Mouse (Mus musculus) skeletal muscle tissue, adult 2 months (tissue): Measurements from ENCODE around the gene Slc16a4.
"Not testable (repeated sequence)": the region's sequence is repeated elsewhere in the genome, so short reads cannot be mapped to it uniquely, and the experiment has no call there.

ENCODE experiments used
- DNase-seq: peaks from one replicate; pipeline ENCODE4 v3.0.0-alpha.2; 2012; ENCODE audit warnings: low read depth, low spot score

Slc16a4 gene

DNA sequence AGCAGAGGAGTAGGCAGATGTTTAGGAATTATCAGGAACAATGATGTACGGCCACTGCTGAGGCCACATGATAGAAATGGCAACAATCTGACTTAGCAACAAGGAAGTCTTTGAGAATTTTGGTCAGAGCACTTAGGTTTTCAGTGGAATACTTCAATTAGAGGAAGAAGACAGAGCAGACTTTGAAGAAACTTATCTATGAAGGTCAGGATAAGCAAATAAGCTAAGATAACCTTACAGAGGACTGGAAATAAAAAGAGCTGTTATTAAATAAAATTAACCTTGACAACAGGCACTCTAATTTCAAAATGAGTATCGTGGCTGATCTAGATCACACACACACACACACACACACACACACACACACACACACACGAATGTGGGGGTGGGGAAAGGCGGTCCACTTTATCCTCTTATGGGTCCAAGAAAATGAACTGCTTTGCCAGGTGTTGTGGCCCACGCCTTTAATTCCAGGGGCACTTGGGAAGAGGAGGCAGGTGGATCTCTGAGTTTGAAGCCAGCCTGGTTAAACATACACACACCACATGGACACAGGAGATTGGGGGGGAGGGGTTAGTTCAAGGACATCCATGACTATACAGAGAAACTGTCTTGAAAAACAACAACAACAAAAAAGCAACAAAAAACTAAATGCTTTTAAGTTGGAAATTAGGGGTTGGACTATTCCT, 4.8 kb downstream of the Slc16a4 start:
- DNase-seq, result no peak

DNA sequence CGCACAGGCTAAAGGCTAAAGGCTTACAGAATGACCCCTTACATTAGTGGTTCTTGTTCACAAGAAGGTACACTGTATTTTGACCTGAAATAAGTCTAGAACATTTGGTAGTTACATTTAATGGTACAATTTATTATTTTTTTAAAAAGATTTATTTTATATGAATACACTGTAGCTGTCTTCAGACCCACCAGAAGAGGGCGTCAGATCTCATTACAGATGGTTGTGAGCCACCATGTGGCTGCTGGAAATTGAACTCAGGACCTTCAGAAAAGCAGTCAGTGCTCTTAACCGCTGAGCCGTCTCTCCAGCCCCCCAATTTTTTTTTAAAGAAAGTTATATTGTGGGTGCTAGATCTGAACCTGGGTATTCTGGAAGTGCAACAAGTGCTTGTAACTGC, 5.9 kb downstream of the Slc16a4 start:
- DNase-seq, result not testable (repeated sequence)

DNA sequence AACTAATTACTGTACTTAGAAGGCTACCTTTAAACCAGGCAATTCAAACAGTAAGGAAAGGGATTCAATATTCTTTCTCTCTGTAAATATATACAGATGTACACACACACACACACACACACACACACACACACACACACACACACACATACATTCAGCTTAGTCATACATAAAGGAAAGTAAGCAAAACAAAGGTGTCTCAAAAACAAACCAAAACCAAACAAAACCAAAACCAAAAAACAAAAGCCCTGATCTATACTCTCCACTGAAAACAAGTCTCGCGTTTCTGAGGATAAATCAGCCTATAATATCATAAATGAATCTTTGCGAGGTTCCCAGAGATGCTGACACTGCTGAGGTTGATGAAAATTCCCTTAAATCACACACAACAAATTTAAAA, 26.3 kb downstream of the Slc16a4 start:
- no peak for DNase-seq

DNA sequence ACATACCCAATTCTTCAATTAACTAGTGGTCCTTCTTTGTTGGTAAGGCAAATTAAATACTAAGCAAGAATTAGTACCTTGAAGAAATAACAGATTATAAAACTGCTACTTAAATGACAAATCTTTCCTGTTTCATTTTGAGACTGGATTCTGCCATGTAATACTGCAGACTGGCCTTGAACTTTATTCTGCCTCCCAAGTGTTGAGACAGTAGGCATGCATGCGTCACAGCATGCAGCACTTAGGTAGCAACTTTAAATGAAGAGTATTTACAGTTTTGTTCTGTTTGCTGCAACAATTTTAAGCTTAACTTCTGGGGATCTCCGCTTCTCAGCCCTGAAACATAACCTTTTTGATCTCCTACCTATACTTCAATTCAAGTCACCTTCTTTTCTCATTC, 30.1 kb downstream of the Slc16a4 start:
- DNase-seq, result no peak

DNA sequence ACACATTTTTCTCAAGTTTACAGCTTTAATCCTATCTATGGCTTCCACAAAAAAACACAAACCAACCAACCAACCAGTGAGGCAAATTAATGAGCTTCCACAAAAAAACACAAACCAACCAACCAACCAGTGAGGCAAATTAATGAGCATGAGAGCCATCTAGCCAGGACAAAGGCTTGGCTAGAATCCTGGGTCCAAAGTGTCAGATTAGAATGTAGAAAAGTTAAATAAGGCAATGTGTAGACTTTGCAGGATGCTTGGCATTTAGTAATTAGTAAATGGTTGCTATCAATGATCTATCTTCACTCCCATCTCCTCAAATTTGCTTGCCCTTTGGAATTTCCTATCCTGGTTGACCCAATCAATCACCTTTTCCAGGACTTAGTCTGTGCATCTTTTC, 30.7 kb downstream of the Slc16a4 start:
- no peak for DNase-seq

DNA sequence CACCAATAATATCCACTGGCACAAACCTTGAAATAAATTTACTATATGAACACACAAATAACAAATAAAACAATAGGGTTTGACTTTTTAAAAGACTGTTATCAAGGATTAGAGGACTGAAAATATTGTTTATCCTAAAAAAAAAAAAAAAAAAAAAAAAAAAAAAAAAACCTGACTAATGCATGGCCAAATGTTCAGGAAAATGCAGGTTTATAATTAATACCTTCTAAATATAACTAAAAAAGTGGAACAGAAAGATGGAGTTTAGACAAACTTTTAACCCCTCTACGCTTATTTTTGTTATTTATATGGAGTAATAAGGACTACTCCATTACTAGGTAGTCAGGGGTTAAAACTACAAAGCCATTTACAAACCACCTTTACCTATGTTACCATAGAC, 35.4 kb downstream of the Slc16a4 start:
- no peak for DNase-seq

DNA sequence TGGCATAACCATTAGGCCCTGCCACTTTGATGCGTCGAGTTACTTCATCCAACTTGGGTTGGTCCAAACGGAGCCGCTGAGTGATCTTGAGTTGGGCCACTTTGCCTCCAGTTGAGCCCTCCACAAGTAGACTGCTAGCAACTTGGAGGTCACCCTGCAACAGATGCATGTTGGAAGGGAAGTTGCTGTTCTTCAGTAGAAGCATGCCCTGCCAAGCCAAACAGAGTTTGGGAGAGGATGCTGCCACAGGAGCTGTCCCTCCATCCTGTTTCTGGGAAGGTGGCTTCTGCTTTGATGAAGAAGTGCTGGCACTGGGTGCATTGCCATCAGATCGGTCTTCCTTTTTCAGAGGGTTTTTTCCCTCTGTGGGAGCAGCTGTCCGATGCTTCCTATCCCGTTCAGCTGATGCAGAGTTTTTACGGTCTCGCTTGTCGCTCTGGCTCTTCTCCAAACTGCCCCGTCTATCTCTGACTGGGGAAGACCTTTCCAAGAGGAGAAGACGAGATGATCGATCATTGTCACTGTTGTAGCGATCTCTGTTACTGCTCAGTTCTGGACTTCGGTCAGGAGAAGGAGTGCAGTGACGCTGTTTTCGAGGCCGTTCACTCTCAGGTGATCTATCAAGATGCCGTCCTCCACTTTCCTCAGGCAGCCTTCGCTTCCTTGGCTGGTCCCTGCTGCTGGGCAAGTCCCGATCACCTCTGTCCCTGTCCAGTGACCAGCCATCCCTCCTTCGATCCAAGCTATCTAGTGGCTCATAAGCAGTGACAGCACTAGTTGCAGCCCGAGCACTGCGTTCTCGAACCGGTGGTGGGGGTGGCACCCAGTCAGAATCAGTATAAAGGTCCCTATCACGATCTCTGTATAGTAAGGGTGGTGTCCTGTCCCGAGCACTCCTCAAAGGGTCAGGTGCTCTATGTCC, 39.7 kb downstream of the Slc16a4 start:
- DNase-seq, result no peak

DNA sequence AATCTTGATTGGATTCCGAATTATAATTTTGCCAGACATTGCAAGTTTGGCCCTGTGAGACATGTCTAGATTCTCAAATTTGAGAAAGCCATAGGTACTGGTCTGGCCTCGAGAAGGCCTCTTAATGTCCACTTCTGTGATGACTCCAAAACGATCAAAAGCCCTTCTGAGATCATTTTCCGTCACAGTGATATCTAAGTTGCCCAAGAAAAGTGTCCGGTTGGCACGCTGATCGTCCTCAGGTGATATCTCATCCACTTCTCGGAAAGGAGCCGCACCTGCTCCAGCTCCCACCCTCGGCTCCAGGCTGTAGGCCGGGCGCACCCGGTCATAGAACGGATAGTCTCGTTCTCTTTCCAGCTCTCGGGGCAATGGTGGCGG, 40.7 kb downstream of the Slc16a4 start:
- no peak for DNase-seq

DNA sequence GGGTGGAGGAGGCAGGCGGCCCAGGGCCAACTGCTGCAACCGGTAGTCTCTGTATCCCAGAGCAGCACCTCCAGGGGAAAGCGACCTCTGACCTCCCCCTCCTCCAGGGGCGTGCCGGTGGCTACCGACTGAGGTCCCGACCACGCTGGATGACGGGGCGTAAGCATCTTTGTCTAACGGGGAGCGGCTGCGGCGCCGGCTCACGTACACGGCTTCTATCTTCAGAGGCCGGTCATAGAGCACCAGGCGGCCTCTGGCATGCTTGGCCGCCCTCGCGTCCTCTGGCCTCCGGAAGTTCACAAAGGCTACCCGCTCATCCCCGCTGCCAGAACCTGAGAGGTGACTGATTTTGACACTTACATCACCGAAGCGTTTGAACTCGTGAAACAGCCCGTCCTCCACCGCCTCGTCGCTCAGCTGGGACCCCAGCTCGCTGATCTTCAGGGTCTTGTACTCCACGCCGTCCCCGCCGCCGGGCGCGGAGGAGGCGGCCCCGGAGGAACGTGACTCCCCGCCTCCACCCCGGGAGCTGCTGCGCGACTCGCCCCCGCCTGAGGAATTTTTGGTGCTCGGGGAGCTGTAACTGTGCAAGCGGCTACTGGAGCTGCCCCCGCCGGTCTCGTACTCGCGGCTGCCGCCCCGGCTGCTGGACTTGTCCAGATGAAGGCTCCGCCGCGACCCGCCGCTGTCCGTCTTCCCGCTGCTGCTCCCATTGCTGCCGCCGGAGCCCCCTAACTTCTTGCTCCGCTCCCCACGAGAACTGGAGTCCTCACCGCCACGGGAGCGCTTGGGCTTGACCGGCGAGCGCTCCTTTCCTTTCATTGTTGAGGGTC, 41.3 kb downstream of the Slc16a4 start:
- DNase-seq, result no peak

DNA sequence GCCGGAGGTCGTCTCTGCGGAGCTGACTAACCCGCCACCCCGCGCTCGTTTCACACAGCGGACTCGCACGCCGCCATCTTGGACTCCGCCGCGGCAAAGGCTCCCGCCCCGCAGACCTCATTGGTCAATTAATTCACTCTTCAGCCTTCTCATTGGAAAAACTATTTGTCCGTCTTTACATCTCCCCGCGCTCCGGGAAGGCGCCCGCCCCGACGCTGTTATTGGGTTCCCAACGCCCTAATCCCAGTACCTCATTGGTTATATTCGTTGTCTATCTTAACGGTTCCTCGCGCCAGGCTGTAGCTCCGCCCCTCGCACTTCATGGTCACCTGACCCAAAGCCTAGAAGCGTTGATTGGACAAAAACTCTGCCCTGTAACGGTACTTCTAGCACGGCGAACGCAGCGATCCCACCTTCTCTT, 41.9 kb downstream of the Slc16a4 start:
- DNase-seq, result peak; percentile 100

DNA sequence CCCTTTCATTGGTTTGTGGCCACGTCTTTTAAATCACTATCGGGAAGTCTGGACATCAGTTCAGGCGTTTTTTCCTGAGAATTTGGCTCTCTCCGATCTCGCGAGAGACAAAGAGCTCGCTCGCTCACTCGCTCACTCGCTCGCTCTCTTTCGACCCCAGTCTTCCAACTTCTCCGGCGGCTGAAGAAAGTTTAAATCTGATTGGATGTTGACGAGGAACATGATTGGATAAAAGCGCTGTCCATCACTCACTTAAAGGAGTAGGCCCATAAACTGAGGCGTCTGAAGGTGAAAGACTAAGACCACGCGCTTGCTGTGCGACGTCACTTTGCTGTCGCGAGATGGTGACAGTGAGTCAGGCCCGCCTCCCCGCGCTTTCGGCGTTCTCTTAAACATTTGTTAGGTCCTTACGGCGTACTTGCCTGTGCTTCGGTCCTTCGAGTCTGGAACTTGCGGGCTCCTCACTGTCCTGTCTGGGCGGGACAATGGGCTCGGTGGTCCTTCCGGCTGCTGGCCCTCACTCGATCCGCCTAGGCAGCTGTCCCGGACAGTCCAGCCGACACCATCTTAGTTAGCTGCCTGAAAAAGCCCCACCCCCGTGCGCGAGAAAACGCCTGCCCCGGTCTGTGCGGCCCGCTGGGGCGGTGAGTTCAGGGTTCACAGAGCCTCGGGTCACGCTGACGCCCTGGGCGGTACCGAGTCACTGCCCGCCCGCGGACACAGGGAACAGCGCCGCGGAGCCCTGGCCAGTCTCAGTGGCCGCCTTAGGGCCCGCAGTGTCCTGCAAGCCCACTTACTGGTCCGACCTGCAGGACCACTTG, 42.6 kb downstream of the Slc16a4 start, which contains the start of gene Rbm15:
TSS of gene Rbm15 (minus strand) at position 293 of the 821 bp plus-strand sequence.
- DNase-seq, result peak; percentile 99

DNA sequence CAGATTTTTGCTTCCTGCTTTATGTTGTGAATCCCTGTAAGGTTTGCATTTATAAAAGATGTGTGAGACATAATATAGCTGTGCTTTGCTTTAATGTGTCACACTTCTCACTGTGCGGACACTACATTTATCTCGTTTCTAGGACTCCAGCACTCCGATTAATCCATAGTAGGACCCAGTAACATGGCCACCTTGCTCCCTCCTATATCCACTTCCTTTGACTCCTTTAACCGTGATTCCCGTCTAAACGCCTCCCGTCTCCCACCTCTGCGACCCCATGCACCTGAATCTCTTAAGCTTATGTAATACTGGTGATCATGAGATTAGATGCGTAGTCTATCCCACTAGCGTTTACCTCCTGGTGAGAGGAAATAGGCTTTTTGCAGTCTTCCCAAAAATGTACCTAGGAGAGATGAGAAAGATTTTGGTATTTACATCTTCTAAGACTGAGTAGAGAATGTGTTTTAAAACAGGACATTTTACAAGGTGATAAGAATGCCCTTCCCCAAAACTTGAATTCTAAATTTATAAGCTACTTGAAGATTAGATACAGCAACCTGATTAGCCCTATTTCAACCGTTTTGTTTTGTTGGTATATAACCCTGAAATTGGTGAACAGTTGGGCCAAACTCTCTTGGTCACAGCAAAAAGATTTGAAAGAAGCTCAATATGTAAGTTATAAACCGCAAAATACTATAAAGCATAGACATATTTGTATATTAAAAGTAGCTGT, 43.3 kb downstream of the Slc16a4 start:
- DNase-seq, result no peak

DNA sequence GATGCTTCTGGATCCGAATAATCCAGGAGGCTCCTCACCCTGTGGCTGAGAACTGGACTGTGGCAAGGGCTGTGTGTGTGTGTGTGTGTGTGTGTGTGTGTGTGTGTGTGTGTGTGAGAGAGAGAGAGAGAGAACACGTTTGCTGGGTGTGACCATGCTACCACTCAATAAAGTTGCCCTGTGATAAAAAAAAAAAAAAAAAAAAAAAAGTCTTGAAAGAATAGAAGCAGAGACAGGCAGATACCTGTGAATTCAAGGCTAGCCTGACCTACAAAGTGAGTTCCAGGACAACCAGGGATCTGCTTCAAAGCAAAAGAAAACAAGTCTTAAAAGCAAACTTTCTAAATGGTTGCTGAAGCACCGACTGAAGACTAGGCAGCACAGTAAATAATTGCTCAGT, 52.9 kb downstream of the Slc16a4 start:
- DNase-seq, result no peak

DNA sequence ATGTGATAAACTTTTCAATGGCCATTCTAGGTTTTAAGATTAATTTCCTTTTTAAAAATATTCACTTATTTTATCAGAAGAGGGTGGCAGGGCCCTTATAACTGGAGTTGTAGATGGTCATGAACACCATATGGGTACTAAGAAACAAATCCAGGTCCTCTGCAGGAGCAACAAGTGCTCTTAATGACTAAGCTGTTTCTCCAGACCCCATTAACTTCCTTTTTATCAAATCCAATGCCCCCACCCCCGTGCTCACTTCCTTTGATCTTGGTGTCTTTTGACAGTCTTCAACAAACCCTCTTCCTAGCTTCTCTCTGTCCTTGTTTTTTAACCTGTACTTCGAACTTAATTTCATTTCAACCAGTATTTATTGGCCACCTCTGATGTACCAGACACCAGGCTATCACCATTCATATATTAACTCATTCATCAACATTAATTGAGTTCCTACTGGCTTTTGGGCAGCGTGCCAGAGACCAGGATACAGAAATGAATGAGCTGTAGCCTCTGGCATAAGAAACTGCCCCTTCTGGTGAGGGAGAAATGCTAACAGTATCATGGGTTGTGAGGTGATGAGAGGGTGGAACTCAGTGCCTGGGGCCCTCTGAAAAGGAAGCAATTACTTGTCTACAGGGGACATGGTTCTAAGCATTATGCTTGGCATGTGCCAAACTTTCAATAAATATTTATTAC, 54.1 kb downstream of the Slc16a4 start:
- DNase-seq, result no peak

DNA sequence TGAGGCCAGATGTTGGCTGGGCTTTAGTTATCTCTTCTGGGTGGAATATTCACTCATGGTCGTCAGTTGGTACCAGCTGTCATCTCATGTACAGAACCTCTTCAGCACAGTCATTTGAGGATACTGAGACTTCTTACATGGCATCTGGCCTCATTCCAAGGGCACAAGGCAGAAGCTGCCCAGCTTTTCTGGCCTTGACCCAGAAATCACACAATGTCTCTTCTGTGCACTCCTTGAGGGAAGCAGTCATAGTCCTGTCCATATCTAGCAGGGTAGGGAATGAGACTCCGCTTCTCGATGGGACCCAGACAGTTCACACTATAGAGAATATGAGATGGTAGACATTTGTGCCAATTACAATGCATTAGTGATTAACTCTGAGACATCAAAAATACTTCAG, 58.0 kb downstream of the Slc16a4 start:
- peak; percentile 57 for DNase-seq

DNA sequence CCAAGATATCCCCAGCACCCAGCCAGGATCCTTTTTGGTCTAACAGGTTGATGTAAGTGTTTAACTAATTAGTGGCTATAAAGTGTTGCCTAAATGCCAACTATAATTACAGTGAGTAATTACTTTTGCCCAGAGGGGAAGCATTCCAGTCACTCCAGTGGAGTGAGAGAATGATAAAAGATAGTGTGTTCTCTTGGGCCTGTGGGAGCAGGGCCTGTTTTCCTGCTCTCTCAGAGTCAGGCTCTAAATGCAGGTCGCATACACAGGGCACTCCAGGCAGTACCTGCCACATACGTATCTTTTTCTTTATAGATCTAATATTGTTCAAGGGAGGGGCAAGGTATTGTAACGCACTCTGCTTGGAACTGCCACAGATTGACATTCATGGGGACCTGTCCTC, 60.7 kb downstream of the Slc16a4 start:
- DNase-seq, result no peak

DNA sequence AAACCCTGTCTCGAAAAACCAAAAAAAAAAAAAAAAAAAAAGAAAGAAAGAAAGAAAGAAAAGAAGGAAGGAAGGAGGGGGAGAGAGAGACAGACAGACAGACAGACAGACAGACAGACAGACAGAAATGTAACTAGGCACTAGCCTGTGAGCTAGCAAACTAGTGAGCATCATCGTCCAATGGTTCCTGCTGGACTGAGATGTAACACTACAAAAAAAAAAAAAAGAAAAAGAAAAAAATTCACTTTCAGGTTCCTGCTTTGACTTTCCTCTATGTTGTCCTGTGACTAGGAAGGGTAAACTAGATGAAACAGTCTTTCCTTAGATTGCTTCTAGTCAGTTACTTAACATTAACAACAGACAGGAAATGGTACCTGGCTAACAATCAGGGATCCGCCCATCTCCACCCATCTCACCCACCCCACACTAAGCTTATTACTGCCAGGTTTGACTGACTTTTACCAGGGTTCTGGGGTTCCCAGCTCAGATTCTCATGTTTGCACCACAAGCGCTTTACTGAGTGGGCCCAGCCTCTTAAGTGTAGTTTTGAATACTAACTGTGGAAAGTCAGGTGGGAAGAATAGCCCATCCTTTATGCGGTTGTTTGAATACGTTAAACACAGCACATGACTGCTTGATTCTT, 64.7 kb downstream of the Slc16a4 start:
- DNase-seq, result no peak

DNA sequence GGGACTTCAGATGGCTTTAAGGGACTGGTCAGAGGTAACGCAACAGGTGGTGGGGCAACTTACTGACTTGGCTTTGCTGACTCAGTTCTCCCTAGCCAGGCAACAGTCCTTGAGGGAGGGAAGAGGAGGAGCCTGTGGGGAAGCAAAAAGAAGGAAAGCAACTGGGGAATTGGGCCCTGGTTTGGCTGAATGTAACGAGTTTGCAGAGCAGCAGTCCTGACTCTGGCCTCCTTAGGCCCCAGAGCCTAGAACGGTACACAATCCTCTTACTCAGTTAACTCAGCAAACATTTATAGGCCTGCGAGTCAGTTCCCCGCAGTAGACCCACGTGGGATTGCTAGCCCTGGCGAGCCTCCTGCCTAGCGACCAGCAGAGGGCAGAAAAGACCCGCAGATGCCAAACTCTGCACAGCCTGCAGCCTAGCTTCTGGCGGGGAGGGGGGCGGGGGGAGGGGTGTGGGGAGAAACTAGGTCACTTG, 66.0 kb downstream of the Slc16a4 start:
- peak; percentile 87 for DNase-seq

DNA sequence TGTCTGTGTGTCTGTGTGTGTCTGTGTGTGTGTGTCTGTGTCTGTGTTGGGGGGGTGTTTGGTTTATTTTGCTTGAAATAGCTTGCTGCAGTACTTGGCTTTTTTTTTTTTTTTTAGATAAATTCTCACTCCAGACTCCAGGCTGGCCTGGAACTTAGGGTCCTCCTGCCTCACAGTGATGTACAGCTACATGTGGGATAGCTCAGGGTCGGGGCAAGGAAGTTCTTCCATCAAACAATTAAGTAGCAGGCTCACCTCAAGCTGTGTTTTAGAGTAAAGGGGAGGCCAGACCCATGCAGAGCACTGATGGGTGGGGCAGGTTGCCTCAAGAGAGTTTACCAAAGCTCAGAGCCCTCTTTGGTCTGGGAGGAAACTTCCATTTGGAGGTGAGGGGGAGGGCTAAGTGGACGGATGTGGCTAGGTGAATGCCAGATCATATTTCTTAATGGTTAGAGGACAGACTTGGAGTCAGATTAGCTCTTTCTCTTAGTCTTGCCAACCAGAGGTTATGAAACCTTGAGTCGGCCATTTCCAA, 66.7 kb downstream of the Slc16a4 start:
- DNase-seq, result no peak
